Mouse (Mus musculus) embryo, embryonic 11.5 days (tissue): Measurements from ENCODE around the gene Tiam2.

Experiments
- DNase-seq: peaks from one replicate; pipeline ENCODE4 v3.0.0-alpha.2; 2012; ENCODE audit warnings: low read depth, low spot score

The Tiam2 gene

DNA sequence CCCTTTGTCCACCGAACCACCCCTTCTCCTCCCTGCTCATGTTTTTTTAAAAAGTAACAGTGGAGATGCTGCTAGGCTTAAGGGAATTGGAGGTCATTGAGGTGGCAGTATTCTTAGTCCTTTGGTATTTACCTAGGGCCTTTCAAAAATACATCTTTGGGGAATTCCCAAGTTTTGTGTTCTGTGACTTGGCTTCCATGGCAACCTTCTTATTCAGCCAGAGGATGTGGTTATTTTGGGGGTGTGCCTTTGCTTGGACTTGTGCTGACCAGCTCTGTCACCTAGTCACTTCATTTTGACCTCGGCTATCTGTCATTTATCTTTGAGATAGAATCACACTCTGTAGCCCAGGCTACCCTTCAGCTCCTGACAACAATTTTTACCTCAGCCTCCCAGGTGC is 68.6 kb downstream of the Tiam2 start:
- no peak for DNase-seq

DNA sequence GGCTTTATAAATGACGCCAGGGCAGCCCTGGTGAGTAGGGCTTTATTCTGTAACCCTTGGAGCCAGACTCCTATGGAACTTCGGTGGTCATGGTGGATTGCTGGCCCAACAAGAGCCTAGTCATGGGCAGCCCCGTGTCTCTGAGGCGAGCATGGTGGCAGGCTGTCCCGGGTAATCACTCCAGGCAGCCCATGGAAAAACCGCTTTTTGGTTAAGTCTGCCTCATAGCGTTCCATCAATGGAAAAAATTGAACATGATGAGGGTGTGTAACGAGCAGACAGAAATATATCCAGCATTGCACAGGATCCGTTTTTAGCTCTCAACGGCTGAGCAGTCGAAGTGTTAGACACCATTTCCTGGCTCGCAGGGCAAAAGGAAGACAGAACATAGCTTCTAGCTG is 70.5 kb downstream of the Tiam2 start:
- DNase-seq: no peak

GRCm38 (mm10) chr17:3397836-3398235 is 71.5 kb downstream of the Tiam2 start:
- no peak for DNase-seq

DNA sequence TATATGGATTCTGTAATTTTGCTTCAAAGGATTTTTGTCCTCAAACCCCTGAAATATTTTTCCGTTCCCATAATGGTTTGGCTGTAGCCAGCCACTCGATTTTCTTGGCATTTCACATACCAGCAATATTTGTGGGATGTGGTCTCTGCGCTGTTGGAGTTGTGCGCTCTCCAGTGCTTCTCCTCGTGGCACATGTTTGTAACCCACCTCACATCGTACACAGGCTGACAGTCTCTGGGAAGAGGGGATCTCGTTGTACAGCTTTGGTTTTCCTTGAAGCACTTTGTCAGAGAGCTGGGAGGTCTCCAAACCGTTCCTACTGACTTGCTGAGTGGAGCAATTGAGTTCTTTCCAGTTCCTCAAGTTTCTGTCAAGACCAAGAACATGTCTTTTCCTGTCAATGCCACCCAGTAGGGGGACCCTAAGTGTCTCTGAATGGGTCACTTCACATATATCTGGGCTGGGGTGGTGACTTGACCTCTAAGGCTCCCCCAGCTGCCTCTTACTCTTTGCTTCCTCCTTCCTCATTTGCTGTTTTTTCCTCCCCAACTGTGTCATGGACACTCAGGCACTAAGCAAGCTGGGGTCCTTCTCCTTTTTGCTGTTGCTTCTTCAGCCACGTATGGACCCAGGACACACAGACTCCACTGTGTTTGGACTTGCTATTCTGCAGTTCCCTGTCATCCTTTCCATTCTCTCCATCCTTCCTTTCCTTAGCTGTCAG is 79.1 kb downstream of the Tiam2 start:
- no peak for DNase-seq

DNA sequence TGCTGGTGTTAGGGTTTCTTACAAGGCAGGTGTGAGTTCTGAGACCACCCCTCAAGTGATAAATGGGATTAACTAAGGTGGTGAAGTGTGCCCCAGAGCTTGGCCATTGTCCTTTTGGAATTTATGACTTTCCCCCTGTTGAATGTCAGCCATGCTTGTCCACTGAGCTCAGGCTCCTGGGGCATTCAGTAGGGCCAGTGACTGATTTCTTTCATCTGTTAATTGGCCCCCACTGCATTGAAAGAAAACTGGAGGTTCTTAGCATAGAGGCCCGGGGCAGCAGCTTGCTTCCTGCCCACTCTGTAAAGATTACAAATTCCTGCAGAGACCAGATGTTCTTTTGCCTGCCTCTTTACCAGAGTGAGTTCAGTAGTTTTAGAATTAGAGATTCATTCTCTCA is 80.7 kb downstream of the Tiam2 start:
- no peak for DNase-seq

DNA sequence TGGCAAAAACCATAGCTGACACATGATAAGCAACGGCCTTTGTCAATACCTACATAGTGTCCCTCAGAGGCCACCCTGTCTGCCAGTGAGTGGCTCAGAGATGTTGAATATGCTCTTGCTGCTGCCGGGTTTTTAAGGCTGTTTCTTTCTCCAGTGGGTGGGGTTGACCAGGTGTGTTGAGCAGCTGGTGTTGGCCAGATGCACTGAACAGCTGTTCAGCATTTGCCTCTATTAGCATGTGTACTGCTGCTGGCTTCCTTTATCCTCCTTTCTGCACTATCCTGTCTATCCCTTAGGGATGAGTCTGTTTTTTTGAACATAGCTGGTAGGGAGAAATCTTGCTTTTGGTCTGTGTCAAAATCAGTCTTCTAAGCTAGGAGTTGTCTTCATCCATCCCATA is 83.9 kb downstream of the Tiam2 start:
- no peak for DNase-seq

GRCm38 (mm10) chr17:3412771-3413170 is 86.4 kb downstream of the Tiam2 start:
- DNase-seq: no peak

DNA sequence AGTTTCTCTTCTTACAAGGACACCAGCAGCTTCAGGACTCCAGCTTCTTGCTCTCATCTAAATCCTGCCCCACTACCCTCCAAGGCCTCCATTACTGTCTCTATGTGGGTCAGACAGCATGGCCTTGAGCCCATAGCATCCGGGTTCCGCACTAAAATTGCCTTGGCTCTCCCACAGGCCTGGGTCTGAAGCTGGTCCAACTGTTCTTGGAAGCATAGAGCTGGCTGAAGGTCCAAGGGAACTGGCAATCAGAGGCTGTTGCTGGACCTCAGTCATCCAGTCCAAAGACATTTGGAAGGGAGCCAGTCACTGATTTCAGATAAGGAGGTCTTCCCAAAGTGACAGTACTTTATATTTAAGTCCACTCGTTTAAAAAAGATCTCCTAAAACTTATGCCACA is 89.2 kb downstream of the Tiam2 start:
- DNase-seq: no peak

GRCm38 (mm10) chr17:3416401-3416800 is 90.0 kb downstream of the Tiam2 start:
- DNase-seq: no peak

- DNase-seq: no peak
These were observed 93.1 kb downstream of the Tiam2 start for GRCm38 (mm10) chr17:3419368-3419928.

DNA sequence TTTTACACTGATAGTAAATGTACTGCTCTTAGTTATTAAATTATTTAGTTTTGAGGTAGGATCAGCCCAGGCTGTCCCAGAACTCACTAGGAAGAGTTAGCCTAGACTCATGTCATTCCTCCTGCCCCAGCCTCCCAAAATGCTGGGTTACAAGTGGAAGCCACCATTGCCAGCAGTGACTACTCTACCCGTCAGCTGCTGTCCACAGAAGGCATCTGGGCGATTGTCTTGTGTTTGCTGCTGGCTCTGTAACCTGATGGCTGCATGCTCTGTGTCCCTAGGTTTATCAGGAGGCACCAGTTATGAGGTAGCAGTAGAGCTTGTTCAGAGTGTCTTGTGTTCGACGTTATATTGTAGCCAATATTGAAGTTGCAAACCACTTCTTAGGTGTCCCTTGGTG is 93.8 kb downstream of the Tiam2 start:
- no peak for DNase-seq

GRCm38 (mm10) chr17:3423416-3423815 is 97.0 kb downstream of the Tiam2 start:
- DNase-seq: no peak

DNA sequence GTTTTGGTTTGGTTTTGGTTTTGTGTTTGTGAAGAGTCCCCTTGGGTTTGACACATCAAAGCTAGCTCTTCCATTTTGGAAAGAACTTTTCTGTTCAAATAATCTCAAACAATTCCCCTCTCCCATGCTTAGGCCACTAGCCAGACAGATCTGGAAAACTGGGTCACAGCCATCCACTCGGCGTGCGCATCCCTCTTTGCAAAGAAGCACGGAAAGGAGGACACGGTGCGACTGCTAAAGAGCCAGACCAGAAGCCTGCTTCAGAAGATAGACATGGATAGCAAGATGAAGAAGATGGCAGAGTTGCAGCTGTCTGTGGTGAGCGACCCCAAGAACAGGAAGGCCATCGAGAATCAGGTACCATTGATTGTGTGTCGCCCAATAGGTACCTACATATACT is 102.3 kb downstream of the Tiam2 start:
- no peak for DNase-seq

GRCm38 (mm10) chr17:3432590-3433498 is 106.5 kb downstream of the Tiam2 start:
- DNase-seq: no peak

DNA sequence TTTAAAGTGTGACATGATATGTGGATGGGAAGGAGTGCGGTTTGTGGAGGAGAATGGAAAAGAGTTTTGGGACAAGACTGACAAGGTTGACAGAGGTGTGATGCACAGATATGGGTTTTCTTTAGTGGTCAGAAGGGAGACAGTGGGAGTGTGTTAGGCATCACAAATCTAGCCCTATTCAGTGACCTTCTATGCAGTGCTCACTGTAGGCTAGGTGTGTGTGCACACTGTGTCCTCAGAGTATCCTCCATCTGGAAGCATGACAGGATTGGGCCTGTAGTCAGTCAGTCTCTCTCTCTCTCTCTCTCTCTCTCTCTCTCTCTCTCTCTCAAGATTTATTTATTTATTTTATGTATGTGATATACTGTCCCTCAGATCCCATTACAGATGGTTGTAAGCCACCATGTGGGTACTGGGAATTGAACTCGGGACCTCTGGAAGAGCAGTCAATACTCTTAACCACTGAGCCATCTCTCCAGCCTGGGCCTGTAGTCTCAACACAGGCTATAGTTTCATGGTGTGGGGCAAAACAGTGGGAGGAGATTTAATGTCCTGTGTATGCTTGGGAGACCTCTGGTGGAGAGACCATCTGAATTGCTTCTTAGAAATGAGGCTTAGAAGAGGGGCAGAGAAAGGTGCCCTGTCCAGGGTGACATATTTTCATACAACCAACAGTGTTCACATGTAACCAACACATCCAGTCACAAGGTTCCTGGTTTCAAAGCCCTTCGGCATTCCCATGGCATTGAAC is 107.3 kb downstream of the Tiam2 start:
- no peak for DNase-seq

- DNase-seq: no peak
These were observed 108.9 kb downstream of the Tiam2 start for GRCm38 (mm10) chr17:3435299-3435698.

- DNase-seq: no peak
These were observed 110.6 kb downstream of the Tiam2 start for GRCm38 (mm10) chr17:3436841-3437515.

DNA sequence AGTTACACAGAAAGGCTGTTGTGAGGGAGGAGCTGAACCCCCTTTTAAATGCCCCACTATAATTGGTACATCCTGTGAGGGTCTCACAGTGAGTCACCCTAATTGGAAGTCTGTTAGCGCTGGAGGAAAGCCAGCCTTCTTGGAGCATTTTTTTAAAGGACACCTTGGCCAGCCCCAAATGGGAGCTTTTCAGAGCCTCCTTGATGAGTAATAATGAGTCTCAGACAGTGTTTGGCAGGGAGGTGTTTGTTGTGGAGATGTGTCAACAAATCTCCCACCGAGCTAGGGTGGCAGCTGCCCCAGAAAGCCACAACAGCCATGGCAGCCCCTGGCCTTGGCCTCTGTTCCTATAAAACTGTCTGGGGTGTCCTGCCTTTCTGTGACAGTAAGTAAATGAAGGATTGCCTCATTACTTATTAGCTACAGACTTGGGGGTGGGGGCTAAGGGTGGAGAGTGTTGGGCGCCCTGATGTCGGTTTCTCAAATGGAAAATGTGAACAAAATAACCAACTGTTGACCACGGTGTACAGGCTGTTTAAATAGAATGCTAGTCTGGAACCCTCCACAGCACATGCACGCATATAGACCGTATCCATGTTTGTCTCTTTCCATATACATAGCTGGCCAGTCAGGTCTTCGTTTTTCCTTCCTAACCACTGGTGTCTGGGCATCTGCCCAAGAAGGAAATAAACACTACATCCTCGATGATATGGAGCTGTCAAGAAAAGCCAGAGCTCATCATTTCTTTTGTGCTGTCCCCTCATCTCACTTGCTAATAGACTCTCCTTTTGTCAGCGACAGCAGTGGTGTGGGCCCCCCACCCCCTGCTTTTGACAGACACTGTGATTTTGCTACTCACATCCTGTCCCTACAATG is 116.4 kb downstream of the Tiam2 start:
- DNase-seq: no peak

GRCm38 (mm10) chr17:3446191-3446950 is 120.0 kb downstream of the Tiam2 start:
- no peak for DNase-seq

DNA sequence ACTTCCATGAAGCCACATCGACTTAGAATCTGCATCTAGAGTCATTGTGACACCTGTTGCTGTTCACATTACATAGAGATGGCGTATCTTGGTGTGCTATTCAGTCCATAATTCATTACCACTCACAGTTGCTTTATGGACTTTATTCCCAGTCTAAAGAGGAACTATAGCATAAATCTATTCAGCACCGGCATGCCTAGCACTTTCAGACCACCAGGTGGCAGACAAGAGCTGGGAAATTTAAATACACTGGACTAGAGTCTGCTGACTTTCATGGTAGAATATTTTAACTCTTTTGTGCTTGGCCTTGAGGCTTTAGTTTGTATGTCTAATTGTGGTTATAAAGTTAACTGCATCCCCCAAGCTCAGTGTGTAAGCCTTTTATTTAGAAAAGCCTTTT is 122.4 kb downstream of the Tiam2 start:
- no peak for DNase-seq
